Mouse (Mus musculus): ENCODE results near the gene Vmn1r203. TPM values are rescaled to one million over a fixed set of nuclear protein-coding genes. Genes with fewer than 3 reads are reported as not detected.
"Not testable (repeated sequence)": the region's sequence is repeated elsewhere in the genome, so short reads cannot be mapped to it uniquely, and the experiment has no call there.

The Vmn1r203 gene
- under 1 TPM in 1 of 2 experiments, not detected in 1; 0.05 TPM for total RNA-seq (2021)
- long read RNA-seq: 0 reads

- no peak for DNase-seq (ENCODE audit: low spot score in 2 of 2)
These were observed at the start of gene Vmn1r203 for GRCm38 (mm10) chr13:22517814-22518213. TSS of gene Vmn1r203 (plus strand) at chr13:22518114.

- DNase-seq (ENCODE audit: low spot score in 2 of 2): no peak
These were observed 46.3 kb upstream of the Vmn1r203 start, which contains the start of gene Vmn1r201 for GRCm38 (mm10) chr13:22471623-22472022. TSS of gene Vmn1r201 (plus strand) at chr13:22471923.

- DNase-seq (ENCODE audit: low spot score in 2 of 2): no peak
These were observed 15.5 kb upstream of the Vmn1r203 start for GRCm38 (mm10) chr13:22502431-22502830.

- no peak for DNase-seq (ENCODE audit: low spot score in 2 of 2)
These were observed 12.6 kb upstream of the Vmn1r203 start, which contains the start of gene Vmn1r202 for GRCm38 (mm10) chr13:22505281-22505680. TSS of gene Vmn1r202 (minus strand) at chr13:22505381.

- DNase-seq (ENCODE audit: low spot score in 2 of 2): not testable (repeated sequence)
These were observed 35.0 kb downstream of the Vmn1r203 start, which contains the start of gene Vmn1r204 for GRCm38 (mm10) chr13:22552898-22553297. TSS of gene Vmn1r204 (plus strand) at chr13:22553198.

- DNase-seq (ENCODE audit: low spot score in 2 of 2): not testable (repeated sequence)
These were observed 57.0 kb downstream of the Vmn1r203 start for GRCm38 (mm10) chr13:22574911-22575310.

Other genes with a start within 250 kb of the Vmn1r203 start
- gene Vmn1r195, start 247.6 kb upstream of the Vmn1r203 start, total RNA-seq (2021): not detected
- gene Vmn1r196, start 228.2 kb upstream of the Vmn1r203 start, total RNA-seq (2021): not detected
- not detected for gene Vmn1r197, start 193.5 kb upstream of the Vmn1r203 start, total RNA-seq (2021)
- gene Vmn1r198, start 167.8 kb upstream of the Vmn1r203 start, total RNA-seq (2021): not detected
- gene Vmn1r199, start 138.3 kb upstream of the Vmn1r203 start, total RNA-seq (2021): not detected
- not detected for gene Vmn1r200, start 127.7 kb upstream of the Vmn1r203 start, total RNA-seq (2021)
- not detected for gene Vmn1r201, start 46.2 kb upstream of the Vmn1r203 start, total RNA-seq (2021)
- under 1 TPM in 1 of 2 experiments, not detected in 1; 0.09 TPM for gene Vmn1r202, start 12.7 kb upstream of the Vmn1r203 start, total RNA-seq (2021)
- gene Vmn1r204, start 35.1 kb downstream of the Vmn1r203 start, total RNA-seq (2021): not detected
- not detected for gene Vmn1r205, start 74.9 kb downstream of the Vmn1r203 start, total RNA-seq (2021)
- not detected for gene Vmn1r206, start 106.1 kb downstream of the Vmn1r203 start, total RNA-seq (2021)
- under 1 TPM; 0.18 to 0.20 TPM for gene Vmn1r207-ps, start 211.5 kb downstream of the Vmn1r203 start, total RNA-seq (2021)

All from layer of hippocampus, postnatal 10 days (tissue).